Mouse (Mus musculus) cerebellum, postnatal 36 days (tissue): ENCODE measurements at regions not wholly inside any gene's neighbourhood (a gene's known extent, or its start where the extent isn't known, plus 50 kb on each side); places are given as distances from the start of the nearest gene placed in this dataset.

Experiments used
- DNase-seq, 2 experiments: peaks; one replicate each; pipeline ENCODE4 v3.0.0; 2021 to 2022; ENCODE audit warnings: mixed read lengths in 2 of 2

DNA sequence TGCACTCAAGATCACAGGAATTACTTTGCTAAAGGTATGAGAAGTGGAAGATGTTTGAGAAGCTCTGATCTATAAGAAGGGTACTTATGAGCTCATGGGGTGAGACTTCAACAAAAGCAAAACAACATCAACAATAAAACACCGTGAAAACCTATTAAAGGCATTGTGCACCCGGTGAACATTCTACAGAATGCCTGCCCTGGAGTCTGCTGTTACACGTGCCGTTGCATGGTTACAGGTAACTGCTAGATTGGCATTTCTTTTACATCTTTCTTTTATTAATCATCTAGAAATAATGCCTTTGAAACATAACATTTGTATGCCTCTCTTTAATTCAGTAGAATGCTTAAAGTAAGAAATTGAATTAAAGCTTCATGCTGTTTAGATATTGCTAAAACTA lies 661.0 kb downstream of the Pcdh18 start:
- no peak for DNase-seq

- peak; percentile 55 to 61 for DNase-seq
Observed at GRCm38 (mm10) chr3:49093818-49094680, 663.1 kb downstream of the Pcdh18 start.

DNA sequence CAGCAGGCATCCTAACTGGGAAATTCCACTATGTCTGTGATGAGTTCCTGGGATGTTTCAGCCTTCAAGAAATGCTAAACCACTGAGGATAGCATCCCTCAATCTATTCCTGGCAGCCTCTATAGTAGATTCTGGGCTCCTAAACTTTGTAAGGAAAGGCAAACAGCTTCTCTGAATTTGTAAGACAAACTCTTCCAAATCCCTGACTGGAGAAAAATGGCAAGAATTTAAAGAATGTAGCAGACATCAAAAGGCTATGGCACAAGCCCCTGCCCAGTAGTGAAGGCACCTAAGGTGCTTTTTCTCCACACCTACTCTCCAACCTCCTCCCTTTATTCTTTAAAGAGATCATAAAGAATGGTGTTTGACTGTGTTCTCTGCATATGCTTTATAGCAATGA lies 688.3 kb downstream of the Pcdh18 start:
- no peak for DNase-seq

GRCm38 (mm10) chr3:49062081-49062480 lies 695.0 kb downstream of the Pcdh18 start:
- DNase-seq: no peak

DNA sequence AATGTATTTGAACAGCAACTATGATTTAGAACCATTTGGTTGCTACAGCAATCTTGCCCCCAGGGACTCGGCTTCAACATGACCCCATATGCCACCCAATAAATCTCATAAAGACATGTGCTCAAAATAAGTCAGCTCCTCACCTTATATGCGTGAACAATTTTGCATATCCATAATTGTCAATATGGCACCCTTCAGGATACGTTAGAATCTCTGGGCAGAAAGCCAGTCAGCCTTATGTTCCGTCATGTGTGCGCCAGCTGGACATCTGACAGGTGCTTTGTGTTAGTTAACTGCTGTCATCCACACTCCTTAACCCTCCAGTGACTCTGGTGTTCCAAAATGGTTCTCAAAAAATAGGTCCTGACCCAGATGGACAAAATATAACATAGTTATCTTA lies 724.1 kb downstream of the Pcdh18 start:
- peak; percentile 80 to 87 for DNase-seq

- DNase-seq: no peak
Observed at GRCm38 (mm10) chr3:49009211-49009967, 747.7 kb downstream of the Pcdh18 start.
